Mouse (Mus musculus): Measurements from ENCODE around the gene Igf1r. TPM values are rescaled to one million over a fixed set of nuclear protein-coding genes. Genes with fewer than 3 reads are reported as not detected.
A peak's percentile ranks its signal among the peaks of the same experiment; 100 is the strongest.

The Igf1r gene
- total RNA-seq, 2 experiments from 2014 or later, result 29.4 to 31.0 TPM

- DNase-seq, result no peak
- intact Hi-C loops (cut with DNase I), result loop anchor here (5.0 kb wide), 1 partner anchor 103 kb away; no protein-coding TSS in a partner anchor
Observed at GRCm38 (mm10) chr7:68199609-68200008, 247.0 kb downstream of the Igf1r start.

- intact Hi-C loops (cut with DNase I), result no loop called here
- DNase-seq, result no peak
Observed at GRCm38 (mm10) chr7:68205776-68206427, 253.3 kb downstream of the Igf1r start.

- DNase-seq, result no peak
- intact Hi-C loops (cut with DNase I), result no loop called here
Observed at GRCm38 (mm10) chr7:68209039-68209438, 256.4 kb downstream of the Igf1r start.

GRCm38 (mm10) chr7:68210417-68210816, 257.8 kb downstream of the Igf1r start:
- DNase-seq, result no peak
- intact Hi-C loops (cut with DNase I), result no loop called here

GRCm38 (mm10) chr7:68211883-68212282, 259.3 kb downstream of the Igf1r start:
- intact Hi-C loops (cut with DNase I), result no loop called here
- DNase-seq, result no peak

GRCm38 (mm10) chr7:68213842-68214241, 261.2 kb downstream of the Igf1r start:
- intact Hi-C loops (cut with DNase I), result no loop called here
- no peak for DNase-seq

GRCm38 (mm10) chr7:68215522-68216070, 263.0 kb downstream of the Igf1r start:
- intact Hi-C loops (cut with DNase I), result no loop called here
- DNase-seq, result peak; percentile 72 to 74

GRCm38 (mm10) chr7:68218879-68219278, 266.3 kb downstream of the Igf1r start:
- intact Hi-C loops (cut with DNase I), result no loop called here
- DNase-seq, result no peak

- DNase-seq, result peak; percentile 21 to 27
- intact Hi-C loops (cut with DNase I), result loop anchor here (5.0 kb wide), 2 partner anchors 41 to 66 kb away; partner anchors contain the start of gene Pgpep1l
Observed at GRCm38 (mm10) chr7:68221677-68222230, 269.1 kb downstream of the Igf1r start.

GRCm38 (mm10) chr7:68223356-68223808, 270.8 kb downstream of the Igf1r start:
- peak; percentile 50 to 55 for DNase-seq
- intact Hi-C loops (cut with DNase I), result loop anchor here (5.0 kb wide), 2 partner anchors 39 to 64 kb away; partner anchors contain the start of gene Pgpep1l

- intact Hi-C loops (cut with DNase I), result loop anchor here (5.0 kb wide), 2 partner anchors 38 to 63 kb away; partner anchors contain the start of gene Pgpep1l
- no peak for DNase-seq
Observed at GRCm38 (mm10) chr7:68224006-68224405, 271.4 kb downstream of the Igf1r start.

GRCm38 (mm10) chr7:68225427-68226054, 272.9 kb downstream of the Igf1r start:
- no peak for DNase-seq
- intact Hi-C loops (cut with DNase I), result no loop called here

GRCm38 (mm10) chr7:68227021-68227420, 274.4 kb downstream of the Igf1r start:
- intact Hi-C loops (cut with DNase I), result no loop called here
- DNase-seq, result no peak

GRCm38 (mm10) chr7:68227621-68228020, 275.0 kb downstream of the Igf1r start:
- DNase-seq, result no peak
- intact Hi-C loops (cut with DNase I), result no loop called here

GRCm38 (mm10) chr7:68228491-68228890, 275.9 kb downstream of the Igf1r start:
- intact Hi-C loops (cut with DNase I), result no loop called here
- DNase-seq, result no peak

GRCm38 (mm10) chr7:68230831-68231230, 278.2 kb downstream of the Igf1r start:
- intact Hi-C loops (cut with DNase I), result no loop called here

GRCm38 (mm10) chr7:68232521-68232920, 279.9 kb downstream of the Igf1r start:
- no peak for DNase-seq
- intact Hi-C loops (cut with DNase I), result no loop called here

More at GRCm38 (mm10) chr7:68230831-68231230, 278.2 kb downstream of the Igf1r start:
- DNase-seq, result no peak

GRCm38 (mm10) chr7:68233619-68234223, 281.1 kb downstream of the Igf1r start:
- intact Hi-C loops (cut with DNase I), result no loop called here
- DNase-seq, result peak; percentile 60 to 72

GRCm38 (mm10) chr7:68236817-68237216, 284.2 kb downstream of the Igf1r start:
- intact Hi-C loops (cut with DNase I), result no loop called here
- DNase-seq, result no peak

GRCm38 (mm10) chr7:68239220-68239827, 286.7 kb downstream of the Igf1r start:
- intact Hi-C loops (cut with DNase I), result no loop called here

More at GRCm38 (mm10) chr7:68239220-68239827, 286.7 kb downstream of the Igf1r start:
- DNase-seq, result no peak
